Mouse (Mus musculus): ENCODE measurements at regions not wholly inside any gene's neighbourhood (a gene's known extent, or its start where the extent isn't known, plus 50 kb on each side); places are given as distances from the start of the nearest gene placed in this dataset.

GRCm38 (mm10) chr11:113147535-113148197 lies 365.6 kb downstream of the Sox9 start:
- TF ChIP-seq CTCF (IDR thresholded peaks at IDR 0.05; ENCODE audit: insufficient read depth, low read depth, low read length), result no peak
- TF ChIP-seq POLR2A (IDR thresholded peaks at IDR 0.05; ENCODE audit: insufficient read depth, low read depth, low read length), result no peak

Measured in olfactory bulb, adult 2 months (tissue).